In genomic region chr13:56103796-56104746, GRCm38 (mm10) we compare ENCODE assay signal across 8 mouse cellular contexts. TPM values are rescaled to one million over a fixed set of nuclear protein-coding genes. Genes with fewer than 3 reads are reported as not detected.
DNase-seq lines count a peak whose midpoint lies in the region; ATAC-seq lines count a peak whose summit lies in the region.

No protein-coding gene starts in this region.

- intact Hi-C loops in gastrocnemius, postnatal 14 days (cut with DNase I; ENCODE audit: low total_unique reads), result loop anchor here (5.0 kb wide), 1 partner anchor 38 kb away; no protein-coding TSS in a partner anchor

- WGBS in stomach, embryonic 16.5 days, result 89% methylated on average over 26 of the region's 26 CpGs

- peak overlapping the region; percentile 82; the same call in 1 of the 2 replicates for H3K27ac ChIP-seq in stomach, embryonic 16.5 days (ENCODE audit: low read length)

- no peak for DNase-seq in cerebellum, adult 11 months
- peak; percentile 30 for DNase-seq in right cerebral cortex, postnatal 25 days
- no peak for DNase-seq in right cerebral cortex, adult 2 months (ENCODE audit: low spot score in 2 of 2)
- DNase-seq in layer of hippocampus, postnatal 10 days (ENCODE audit: low spot score in 2 of 2), result peak; percentile 38 to 56
- no peak for DNase-seq in gastrocnemius, postnatal 14 days
- no peak for DNase-seq in frontal cortex, postnatal 14 days (ENCODE audit: low spot score in 2 of 2)

- no peaks in the 10 kb centered on the region for H3K27me3 ChIP-seq in stomach, embryonic 16.5 days (ENCODE audit: control insufficient read depth, insufficient read depth, low read length)

- H3K36me3 ChIP-seq in stomach, embryonic 16.5 days (ENCODE audit: control insufficient read depth, insufficient read depth, low read length), result peaks cover 8% of the 10 kb centered on the region; the same call in 1 of the 2 replicates

- no peak overlapping the region for H3K4me2 ChIP-seq in stomach, embryonic 16.5 days (ENCODE audit: low read depth, low read length)

- H3K4me3 ChIP-seq in stomach, embryonic 16.5 days (replicated peaks; ENCODE audit: low read length), result no peak overlapping the region

- H3K9me3 ChIP-seq in stomach, embryonic 16.5 days (replicated peaks; ENCODE audit: control insufficient read depth, low read length), result no peaks in the 10 kb centered on the region

- H3K9ac ChIP-seq in stomach, embryonic 16.5 days (ENCODE audit: low read length), result no peak overlapping the region

- peak; percentile 58; the same call in 1 of the 2 replicates for ATAC-seq in cerebellum, adult (ENCODE audit: insufficient number of reproducible peaks, low FRiP score, low TSS enrichment)
- no peak; the same call in 1 of the 2 replicates for ATAC-seq in stomach, embryonic 16.5 days (ENCODE audit: insufficient read depth, low FRiP score)

- H3K4me1 ChIP-seq in stomach, embryonic 16.5 days (ENCODE audit: control insufficient read depth, insufficient read depth, low read length), result peaks cover 43% of the 10 kb centered on the region

RNA-seq across cellular contexts. Expression of gene H2afy, which starts 32.1 kb away (rescaled TPM):
- total RNA-seq in layer of hippocampus, postnatal 10 days (2021), result 100 to 1,000 TPM; 122 to 128 TPM
- 247 and 271 TPM in 2 replicates for polyA plus RNA-seq in stomach, embryonic 16.5 days (2015; fragmentation: Nextera tagmentation; extraction: Ambion mirVana)
- total RNA-seq in gastrocnemius, postnatal 14 days (2021), result 10 to 100 TPM; 60.8 to 61.3 TPM

Comparison
In these comparisons a context has a peak if more than half of its experiments do, and no peak if none do; other contexts are left out.
1. DNase-seq: peak in right cerebral cortex, postnatal 25 days (single experiment) and layer of hippocampus, postnatal 10 days (2 of 2); none in cerebellum, adult 11 months (single experiment), right cerebral cortex, adult 2 months (0 of 2), gastrocnemius, postnatal 14 days (single experiment) and frontal cortex, postnatal 14 days (0 of 2).